Mouse (Mus musculus) stomach, embryonic 14.5 days (tissue): ENCODE data around the gene Ntng1. TPM values are rescaled to one million over a fixed set of nuclear protein-coding genes. Genes with fewer than 3 reads are reported as not detected.

Experiments
- ATAC-seq: fragments of 200-750 bp; cut with Nextera tagmentation; 2 replicates; pipeline ENCODE4 v1.8.0; 2017; ENCODE audit warnings: low read depth, moderate TSS enrichment; ENCODE audit not compliant: insufficient number of reproducible peaks, insufficient read depth, low FRiP score
- H3K27ac ChIP-seq: fragments of 300-500 bp; sonication (generic); 2 replicates; pipeline ENCODE4 v1.5.1; 2014; ENCODE audit warnings: mild to moderate bottlenecking, low read length, moderate library complexity, mixed read lengths
- H3K27me3 ChIP-seq: fragments of 300-500 bp; sonication (generic); 2 replicates; pipeline ENCODE4 v1.6.1; 2014; ENCODE audit warnings: low read length, control low read depth, mixed read lengths; ENCODE audit not compliant: control insufficient read depth, insufficient read depth
- H3K36me3 ChIP-seq: fragments of 300-500 bp; sonication (generic); 2 replicates; pipeline ENCODE4 v1.6.1; 2014; ENCODE audit warnings: mild to moderate bottlenecking, control low read depth, low read length, moderate library complexity, mixed read lengths; ENCODE audit not compliant: control insufficient read depth, insufficient read depth
- H3K4me1 ChIP-seq: fragments of 300-500 bp; sonication (generic); 2 replicates; pipeline ENCODE4 v1.6.1; 2014; ENCODE audit warnings: low read length, control low read depth, mixed read lengths; ENCODE audit not compliant: control insufficient read depth, insufficient read depth
- H3K4me2 ChIP-seq: fragments of 300-500 bp; sonication (generic); replicated peaks from 2 replicates; pipeline ENCODE4 v1.6.1; 2014; ENCODE audit warnings: low read depth, low read length, control low read depth
- H3K4me3 ChIP-seq: fragments of 300-500 bp; sonication (generic); 2 replicates; pipeline ENCODE4 v1.5.1; 2014; ENCODE audit warnings: low read depth, low read length, control low read depth
- H3K9ac ChIP-seq: fragments of 300-500 bp; sonication (generic); replicated peaks from 2 replicates; pipeline ENCODE4 v1.6.1; 2014; ENCODE audit warnings: low read depth, mild to moderate bottlenecking, control low read depth, low read length, moderate library complexity, mixed read lengths
- H3K9me3 ChIP-seq: fragments of 300-500 bp; sonication (generic); 2 replicates; pipeline ENCODE4 v1.6.1; 2016; ENCODE audit warnings: low read depth, low read length, control low read depth; ENCODE audit not compliant: control insufficient read depth
- WGBS: fragments of 180-500 bp; shearing (Covaris S2); extraction: QIAGEN DNeasy Blood & Tissue Kit; methylation state at CpG from one replicate; pipeline ENCODE4 v1.1.7; 2014; 5-methylcytosine and 5-hydroxymethylcytosine counted together
- polyA plus RNA-seq: library from polyadenylated mRNA; unstranded; fragments of >200 nt; fragmentation: Nextera tagmentation; extraction: Ambion mirVana; gene quantifications from 2 replicates; pipeline ENCODE4 v1.2.1, GENCODE M21; 2014

Gene Ntng1
- polyA plus RNA-seq, 1 experiment from 2014 or later, result 9.6 TPM

DNA sequence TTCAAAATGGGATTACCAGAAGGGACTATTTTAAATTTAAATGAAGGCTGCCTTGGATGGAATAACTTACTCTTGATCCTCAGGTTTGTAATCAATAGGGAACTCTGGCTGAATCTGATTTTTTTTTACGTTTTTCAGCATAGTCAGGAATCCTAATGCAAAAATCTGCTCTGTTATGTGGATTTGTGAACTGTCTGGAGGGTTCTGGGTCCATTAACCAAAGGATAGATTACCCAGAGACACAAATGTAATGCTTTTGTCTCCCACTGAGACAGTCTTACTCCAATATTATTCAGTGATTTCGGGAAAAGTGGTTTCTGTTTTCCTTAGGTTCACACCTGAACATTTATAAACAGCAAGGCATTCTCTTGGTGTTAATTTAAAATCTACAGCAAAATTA lies 58.5 kb downstream of the Ntng1 start:
- ATAC-seq, result no peak
- Histone ChIP-seq H3K9ac (no peak overlapping the region), H3K4me3 (no peak overlapping the region), H3K27me3 (no peaks in the 10 kb centered on the region), H3K4me2 (no peak overlapping the region), H3K36me3 (no peaks in the 10 kb centered on the region), H3K4me1 (no peaks in the 10 kb centered on the region), H3K9me3 (no peaks in the 10 kb centered on the region), H3K27ac (no peak overlapping the region)
- 65% methylated on average over 2 of the region's 2 CpGs for WGBS

DNA sequence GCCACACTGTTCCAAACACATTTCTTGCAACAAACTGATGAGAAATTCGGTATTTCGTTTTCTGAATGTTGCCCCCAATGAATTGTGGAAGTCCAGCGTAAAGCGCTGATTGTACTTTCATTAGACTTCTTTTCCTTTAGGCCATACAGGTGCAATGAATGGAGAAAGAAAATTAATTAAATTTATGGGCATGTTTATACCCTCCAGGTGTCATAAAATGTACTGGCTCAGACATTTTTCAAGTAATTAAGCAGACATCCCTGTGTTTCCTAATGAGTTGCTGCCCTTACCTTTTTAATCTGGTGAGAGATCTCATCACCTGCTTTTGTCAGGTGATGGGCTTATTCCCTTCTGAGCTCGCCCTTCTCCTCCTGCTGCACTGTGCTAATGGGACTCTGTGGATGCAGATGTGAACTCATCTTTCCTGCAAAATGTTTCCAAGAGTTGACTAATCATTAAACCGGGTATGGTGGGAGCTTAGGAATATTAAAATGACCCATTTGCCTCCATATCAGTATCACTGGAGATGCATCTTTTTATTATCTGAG lies 79.0 kb downstream of the Ntng1 start:
- ATAC-seq, result no peak

DNA sequence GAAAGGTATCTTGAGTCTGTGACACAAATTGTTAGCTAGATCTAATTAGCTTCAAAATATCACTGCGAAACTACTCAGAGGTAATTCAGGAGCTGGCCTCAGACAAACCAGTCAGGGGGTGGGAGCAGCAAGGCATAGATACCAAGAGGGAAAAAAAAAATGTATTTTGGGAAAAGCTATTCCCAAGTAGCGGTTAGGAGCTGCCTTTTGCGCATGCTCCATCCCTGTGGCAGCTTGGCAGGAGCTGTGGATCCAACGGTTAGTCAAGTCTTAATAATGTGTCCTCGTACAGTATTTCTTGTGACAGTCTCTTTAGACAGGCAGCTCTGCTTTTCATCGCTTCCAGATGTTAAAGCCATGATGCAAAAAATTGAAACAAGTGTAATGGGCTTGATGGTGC lies 87.9 kb downstream of the Ntng1 start:
- WGBS, result 85% methylated on average over 6 of the region's 6 CpGs
- Histone ChIP-seq H3K4me1 (no peaks in the 10 kb centered on the region), H3K4me3 (no peak overlapping the region), H3K36me3 (no peaks in the 10 kb centered on the region), H3K27me3 (no peaks in the 10 kb centered on the region), H3K9ac (no peak overlapping the region), H3K4me2 (no peak overlapping the region), H3K9me3 (no peaks in the 10 kb centered on the region), H3K27ac (no peak overlapping the region)
- no peak for ATAC-seq

More for the DNA sequence above, 79.0 kb downstream of the Ntng1 start:
- Histone ChIP-seq H3K4me3 (no peak overlapping the region), H3K4me1 (no peaks in the 10 kb centered on the region), H3K9ac (no peak overlapping the region), H3K27ac (no peak overlapping the region), H3K27me3 (no peaks in the 10 kb centered on the region), H3K9me3 (no peaks in the 10 kb centered on the region), H3K4me2 (no peak overlapping the region), H3K36me3 (no peaks in the 10 kb centered on the region)
- 88% methylated on average over 6 of the region's 6 CpGs for WGBS

DNA sequence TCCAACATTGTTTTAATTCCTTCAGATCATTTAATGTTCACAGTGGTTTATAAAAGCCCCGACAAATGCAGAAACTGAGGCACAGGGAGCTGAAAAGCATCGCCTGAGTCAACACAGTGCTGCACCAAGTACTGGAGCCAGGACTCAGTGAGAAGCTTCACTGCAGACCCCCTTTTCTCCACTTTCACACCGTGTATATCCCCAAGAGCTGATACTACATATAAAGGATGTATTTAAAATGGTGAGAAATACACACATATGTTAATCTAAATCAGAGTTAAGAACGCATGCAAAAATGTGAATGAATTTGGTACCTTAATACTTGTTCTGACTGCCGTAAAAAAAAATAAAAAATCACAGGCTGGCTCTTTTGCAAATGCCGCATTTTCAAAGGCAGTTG lies 88.4 kb downstream of the Ntng1 start:
- Histone ChIP-seq H3K9ac (no peak overlapping the region), H3K4me3 (no peak overlapping the region), H3K27me3 (no peaks in the 10 kb centered on the region), H3K27ac (no peak overlapping the region), H3K4me2 (no peak overlapping the region), H3K9me3 (no peaks in the 10 kb centered on the region), H3K36me3 (no peaks in the 10 kb centered on the region), H3K4me1 (no peaks in the 10 kb centered on the region)
- WGBS, result 84% methylated on average over 6 of the region's 6 CpGs
- no peak for ATAC-seq

DNA sequence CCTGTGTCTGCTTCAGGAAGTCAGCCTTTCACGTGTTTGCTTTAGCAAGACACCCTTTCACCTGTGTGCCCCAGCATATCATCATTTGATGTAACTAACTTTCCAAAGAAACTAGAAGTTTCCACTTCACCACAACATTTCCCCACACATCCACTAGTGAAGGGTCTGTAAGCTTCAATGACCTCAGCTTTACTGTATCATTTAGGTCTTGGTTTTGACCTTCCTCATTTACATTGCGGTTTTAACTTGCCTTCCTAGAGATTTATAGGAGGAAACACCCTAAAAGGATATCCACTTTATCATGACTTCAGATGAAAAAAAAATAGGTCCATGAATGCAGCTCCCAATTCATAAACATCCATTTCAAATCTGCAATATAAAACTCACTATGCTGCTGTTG lies 89.7 kb downstream of the Ntng1 start:
- no peak for ATAC-seq
- H3K27ac ChIP-seq, result no peak overlapping the region
- H3K4me2 ChIP-seq, result no peak overlapping the region
- no peaks in the 10 kb centered on the region for H3K4me1 ChIP-seq
- H3K9me3 ChIP-seq, result no peaks in the 10 kb centered on the region
- no peak overlapping the region for H3K4me3 ChIP-seq
- WGBS, result 87% methylated on average over 2 of the region's 2 CpGs
- H3K9ac ChIP-seq, result no peak overlapping the region
- H3K36me3 ChIP-seq, result no peaks in the 10 kb centered on the region
- no peaks in the 10 kb centered on the region for H3K27me3 ChIP-seq

DNA sequence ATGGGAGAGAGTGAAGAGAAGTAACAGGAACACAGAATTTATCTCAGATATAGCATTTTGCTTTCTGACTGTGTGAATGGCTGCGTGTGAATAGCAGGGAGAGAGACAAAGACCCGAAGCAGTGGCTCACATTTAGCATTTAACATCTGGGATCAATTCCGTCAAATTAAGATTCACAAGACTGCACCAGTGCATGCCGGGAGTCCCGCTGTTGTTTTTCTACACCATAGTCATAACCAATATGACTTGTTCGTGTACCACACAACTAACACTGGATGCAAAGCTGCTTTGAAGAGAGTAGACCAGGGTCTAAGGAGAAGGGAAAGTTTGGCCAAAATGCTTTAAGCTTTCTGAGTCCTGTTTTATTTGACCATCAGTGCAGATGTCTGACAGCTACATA lies 95.7 kb downstream of the Ntng1 start:
- Histone ChIP-seq H3K27ac (no peak overlapping the region), H3K9ac (no peak overlapping the region), H3K4me2 (no peak overlapping the region), H3K36me3 (no peaks in the 10 kb centered on the region), H3K4me1 (no peaks in the 10 kb centered on the region), H3K9me3 (no peaks in the 10 kb centered on the region), H3K27me3 (no peaks in the 10 kb centered on the region), H3K4me3 (no peak overlapping the region)
- no peak for ATAC-seq
- 78% methylated on average over 6 of the region's 6 CpGs for WGBS

DNA sequence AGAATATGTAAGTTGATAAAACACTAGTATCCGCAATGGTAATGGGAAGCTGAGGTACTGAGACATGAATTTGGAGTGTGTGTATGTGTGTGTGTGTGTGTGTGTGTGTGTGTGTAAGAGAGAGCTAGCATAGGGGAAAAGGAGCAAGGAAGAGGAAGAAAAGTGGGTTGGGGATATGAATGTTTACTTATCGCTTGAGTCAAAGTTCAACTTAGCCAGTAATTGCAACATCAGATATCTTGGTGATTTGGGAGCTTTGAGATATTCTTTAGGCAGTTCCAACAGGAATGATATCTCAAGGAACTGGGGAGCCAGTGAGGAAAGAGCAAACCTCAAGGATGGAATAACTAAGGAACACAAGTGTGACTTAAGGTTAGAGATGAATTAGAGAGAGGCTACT lies 97.1 kb downstream of the Ntng1 start:
- no peak overlapping the region for H3K9ac ChIP-seq
- H3K4me3 ChIP-seq, result no peak overlapping the region
- WGBS, result 92% methylated on average over 2 of the region's 2 CpGs
- no peaks in the 10 kb centered on the region for H3K9me3 ChIP-seq
- H3K4me1 ChIP-seq, result no peaks in the 10 kb centered on the region
- no peaks in the 10 kb centered on the region for H3K27me3 ChIP-seq
- H3K4me2 ChIP-seq, result no peak overlapping the region
- ATAC-seq, result no peak
- no peak overlapping the region for H3K27ac ChIP-seq
- no peaks in the 10 kb centered on the region for H3K36me3 ChIP-seq

DNA sequence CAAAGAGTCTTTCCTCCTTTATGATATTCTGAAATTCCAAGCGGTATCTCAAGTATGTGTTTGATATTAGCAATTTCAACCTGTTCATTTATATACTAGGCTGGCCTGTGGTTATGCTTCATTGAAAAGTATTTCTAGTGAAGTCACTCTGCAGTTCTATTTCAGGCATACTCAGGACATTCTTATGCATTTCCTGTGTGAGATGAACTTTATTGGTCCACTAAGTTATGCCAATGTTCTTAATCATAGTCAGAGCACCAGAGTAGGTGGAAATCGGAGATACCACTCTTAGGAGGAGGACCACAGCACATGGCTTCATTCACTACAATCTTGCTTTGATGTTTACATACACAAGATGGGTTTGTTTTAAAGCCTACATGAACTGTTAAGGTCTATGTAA lies 99.6 kb downstream of the Ntng1 start:
- H3K9me3 ChIP-seq, result no peaks in the 10 kb centered on the region
- no peaks in the 10 kb centered on the region for H3K4me1 ChIP-seq
- no peak overlapping the region for H3K9ac ChIP-seq
- H3K4me3 ChIP-seq, result no peak overlapping the region
- no peak overlapping the region for H3K4me2 ChIP-seq
- no peak overlapping the region for H3K27ac ChIP-seq
- H3K27me3 ChIP-seq, result no peaks in the 10 kb centered on the region
- 87% methylated on average over 2 of the region's 2 CpGs for WGBS
- no peaks in the 10 kb centered on the region for H3K36me3 ChIP-seq
- no peak for ATAC-seq

DNA sequence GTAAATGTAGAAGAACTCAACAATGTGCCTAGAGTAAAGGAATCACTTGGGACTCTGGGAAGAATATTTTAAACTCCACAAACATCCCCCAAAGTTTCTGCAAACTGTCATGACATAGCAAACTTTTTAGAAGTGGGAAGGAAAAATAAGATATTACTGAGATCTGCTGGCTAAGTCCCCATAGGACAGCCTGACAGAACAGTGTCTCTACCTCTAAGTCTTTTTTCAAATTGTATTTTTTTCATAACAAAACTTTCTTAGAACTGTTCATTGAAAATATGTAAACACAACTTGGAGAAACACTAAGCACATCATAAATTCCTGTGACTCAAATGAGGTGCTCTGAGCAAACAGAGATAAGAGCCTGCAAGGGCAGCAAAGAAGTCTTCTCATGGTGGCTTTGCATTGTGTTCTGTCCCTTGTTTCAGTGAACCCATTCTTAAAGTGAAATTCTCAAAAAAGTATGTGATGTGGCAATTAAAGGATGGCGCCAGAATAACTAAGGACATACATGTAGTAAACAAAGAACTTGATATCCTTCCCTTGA lies 100.1 kb downstream of the Ntng1 start:
- H3K27me3 ChIP-seq, result no peaks in the 10 kb centered on the region
- no peaks in the 10 kb centered on the region for H3K36me3 ChIP-seq
- no peaks in the 10 kb centered on the region for H3K4me1 ChIP-seq
- no peak overlapping the region for H3K4me3 ChIP-seq
- no peak overlapping the region for H3K9ac ChIP-seq
- ATAC-seq, result no peak
- no peaks in the 10 kb centered on the region for H3K9me3 ChIP-seq
- 85% methylated on average over 1 of the region's 1 CpGs for WGBS
- no peak overlapping the region for H3K4me2 ChIP-seq
- H3K27ac ChIP-seq, result no peak overlapping the region
